Mouse (Mus musculus): ENCODE data around the gene Hao1. TPM values are rescaled to one million over a fixed set of nuclear protein-coding genes. Genes with fewer than 3 reads are reported as not detected.

The Hao1 gene
- polyA plus RNA-seq, 1 experiment from 2014 or later = 0.19 TPM

DNA sequence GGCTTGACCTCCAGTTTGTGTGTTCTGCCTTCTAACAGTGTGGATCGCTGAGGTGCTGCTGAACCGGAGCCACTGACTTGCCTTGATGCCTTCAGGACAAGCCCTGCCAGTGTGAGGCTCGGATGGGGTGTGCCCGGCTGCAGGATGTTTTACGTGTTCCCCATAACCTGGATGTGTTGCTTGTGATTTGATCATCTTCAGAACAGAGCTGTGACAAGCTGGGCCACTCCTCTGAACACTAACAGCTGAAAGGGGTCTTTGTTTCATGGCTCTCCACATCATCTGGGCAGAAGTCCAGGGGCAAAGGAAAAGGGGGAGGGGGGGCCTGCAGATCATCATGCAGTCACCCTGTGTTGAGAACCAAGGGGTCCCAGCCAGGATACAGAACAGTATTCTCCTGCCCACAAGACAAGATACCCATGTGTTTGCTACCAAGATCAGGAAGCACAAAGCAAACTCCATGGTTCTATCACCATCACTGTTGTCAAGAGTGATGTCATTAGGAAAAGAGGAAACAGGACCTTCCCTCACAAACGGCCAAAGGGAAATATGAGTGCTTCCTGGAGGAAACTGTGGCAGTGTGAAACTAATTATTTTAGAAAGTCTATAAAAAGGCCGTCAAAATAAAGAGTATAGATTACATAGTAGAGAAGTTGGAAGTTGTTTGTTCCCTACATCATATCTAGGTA, 25.9 kb downstream of the Hao1 start:
- Histone ChIP-seq H3K4me3 (no peak overlapping the region), H3K4me2 (peak overlapping the region; percentile 41), H3K27me3 (replicated peaks) (no peaks in the 10 kb centered on the region), H3K9me3 (replicated peaks) (no peaks in the 10 kb centered on the region), H3K4me1 (replicated peaks) (peaks cover 4% of the 10 kb centered on the region; the same call in 1 of the 2 replicates), H3K27ac (ENCODE audit: poor library complexity, severe bottlenecking) (peak overlapping the region; percentile 76), H3K36me3 (no peaks in the 10 kb centered on the region), H3K9ac (no peak overlapping the region)
- 42% methylated on average over 7 of the region's 7 CpGs for WGBS
- peak; percentile 78 for ATAC-seq (ENCODE audit: insufficient number of reproducible peaks, low FRiP score)

- WGBS = 60% methylated on average over 11 of the region's 11 CpGs
- peaks cover 4% of the 10 kb centered on the region; the same call in 1 of the 2 replicates for H3K4me1 ChIP-seq (replicated peaks)
- peak; percentile 74 for ATAC-seq (ENCODE audit: insufficient number of reproducible peaks, low FRiP score)
- H3K27ac ChIP-seq (ENCODE audit: poor library complexity, severe bottlenecking) = peak overlapping the region; percentile 76
- H3K9me3 ChIP-seq (replicated peaks) = no peaks in the 10 kb centered on the region
- H3K27me3 ChIP-seq (replicated peaks) = no peaks in the 10 kb centered on the region
- H3K36me3 ChIP-seq = no peaks in the 10 kb centered on the region
- no peak overlapping the region for H3K9ac ChIP-seq
- H3K4me3 ChIP-seq = no peak overlapping the region
- peak overlapping the region; percentile 41 for H3K4me2 ChIP-seq
Measured at GRCm38 (mm10) chr2:134527419-134528114, 26.6 kb downstream of the Hao1 start.

DNA sequence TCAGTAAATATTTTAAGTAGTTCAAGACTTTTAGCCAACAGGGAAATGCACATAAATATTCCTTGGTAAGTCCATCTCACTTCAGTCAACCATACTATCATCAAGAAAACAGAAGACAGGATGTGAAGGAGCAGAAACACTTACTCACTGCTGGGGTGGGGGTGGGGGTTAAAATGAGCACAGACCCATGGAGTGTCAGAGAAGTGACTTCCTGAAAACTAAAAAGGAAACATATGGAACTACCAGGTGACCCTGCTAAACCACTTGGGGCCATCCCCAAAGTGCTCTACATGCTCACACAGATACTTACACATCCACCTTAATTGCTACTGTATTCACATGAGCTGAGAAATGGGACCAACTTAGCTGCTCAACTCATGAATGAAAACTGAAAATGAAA, 36.1 kb downstream of the Hao1 start:
- peak; percentile 25; the same call in 1 of the 2 replicates for ATAC-seq (ENCODE audit: insufficient number of reproducible peaks, low FRiP score)
- no peaks in the 10 kb centered on the region for H3K4me1 ChIP-seq (replicated peaks)
- no peaks in the 10 kb centered on the region for H3K9me3 ChIP-seq (replicated peaks)

DNA sequence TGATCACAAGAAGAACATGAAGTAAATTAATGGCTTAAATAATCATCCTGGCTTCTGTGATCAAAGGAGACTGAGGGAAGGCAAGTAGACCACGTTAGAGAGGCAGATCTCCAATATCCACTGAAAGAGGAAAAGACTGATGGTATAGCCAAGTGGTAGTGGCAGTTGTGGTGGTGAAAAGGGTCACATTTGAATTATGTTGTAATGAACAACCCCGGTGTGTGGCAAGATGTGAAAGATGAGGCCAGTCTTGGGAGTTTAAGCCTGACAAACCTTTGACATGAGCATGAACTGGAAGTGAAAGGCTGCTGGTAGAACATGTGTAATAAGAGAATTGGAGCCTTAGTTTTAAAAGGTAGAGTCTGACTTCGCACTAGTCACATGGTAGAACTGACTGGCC, 54.4 kb downstream of the Hao1 start:
- Histone ChIP-seq H3K9ac (no peak overlapping the region), H3K4me3 (no peak overlapping the region), H3K9me3 (replicated peaks) (no peaks in the 10 kb centered on the region), H3K27ac (ENCODE audit: poor library complexity, severe bottlenecking) (no peak overlapping the region), H3K4me1 (replicated peaks) (no peaks in the 10 kb centered on the region), H3K4me2 (no peak overlapping the region), H3K36me3 (no peaks in the 10 kb centered on the region), H3K27me3 (replicated peaks) (0 out of 2 replicates have a peak, but pooled peaks cover 3% of the 10 kb centered on the region)
- WGBS = 85% methylated on average over 3 of the region's 3 CpGs
- no peak for ATAC-seq (ENCODE audit: insufficient number of reproducible peaks, low FRiP score)

More for the DNA sequence above, 36.1 kb downstream of the Hao1 start:
- Histone ChIP-seq H3K27ac (ENCODE audit: poor library complexity, severe bottlenecking) (no peak overlapping the region), H3K36me3 (no peaks in the 10 kb centered on the region), H3K4me2 (no peak overlapping the region), H3K4me3 (no peak overlapping the region), H3K9ac (no peak overlapping the region), H3K27me3 (replicated peaks) (no peaks in the 10 kb centered on the region)

- H3K27me3 ChIP-seq (replicated peaks) = 0 out of 2 replicates have a peak, but pooled peaks cover 3% of the 10 kb centered on the region
- H3K36me3 ChIP-seq = no peaks in the 10 kb centered on the region
- ATAC-seq (ENCODE audit: insufficient number of reproducible peaks, low FRiP score) = no peak
- no peak overlapping the region for H3K9ac ChIP-seq
- no peaks in the 10 kb centered on the region for H3K4me1 ChIP-seq (replicated peaks)
- H3K4me3 ChIP-seq = no peak overlapping the region
- no peaks in the 10 kb centered on the region for H3K9me3 ChIP-seq (replicated peaks)
- WGBS = 75% methylated on average over 7 of the region's 7 CpGs
- H3K27ac ChIP-seq (ENCODE audit: poor library complexity, severe bottlenecking) = no peak overlapping the region
- no peak overlapping the region for H3K4me2 ChIP-seq
Measured at GRCm38 (mm10) chr2:134498450-134498849, 55.7 kb downstream of the Hao1 start.

DNA sequence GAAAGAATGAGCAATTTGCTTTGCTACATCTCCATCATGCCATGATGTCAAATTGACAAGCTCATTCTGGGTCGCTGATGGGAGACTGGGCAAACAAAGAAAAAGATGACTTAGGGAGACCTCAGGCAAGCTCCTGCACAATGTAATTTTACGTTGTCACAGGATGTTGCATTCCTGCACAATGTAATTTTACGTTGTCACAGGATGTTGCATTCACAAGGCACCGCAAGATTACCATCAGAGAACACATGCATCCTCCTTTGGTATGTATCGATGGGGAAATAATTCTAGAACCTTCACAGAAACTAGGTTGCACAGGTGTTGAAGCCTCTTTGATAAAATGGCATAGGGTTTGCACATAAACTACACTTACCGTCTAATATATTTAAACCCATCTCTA, 65.5 kb downstream of the Hao1 start:
- H3K4me2 ChIP-seq = no peak overlapping the region
- H3K36me3 ChIP-seq = no peaks in the 10 kb centered on the region
- H3K4me1 ChIP-seq (replicated peaks) = no peaks in the 10 kb centered on the region
- no peak overlapping the region for H3K4me3 ChIP-seq
- ATAC-seq (ENCODE audit: insufficient number of reproducible peaks, low FRiP score) = no peak
- no peak overlapping the region for H3K9ac ChIP-seq
- 73% methylated on average over 6 of the region's 6 CpGs for WGBS
- H3K9me3 ChIP-seq (replicated peaks) = no peaks in the 10 kb centered on the region
- H3K27me3 ChIP-seq (replicated peaks) = no peaks in the 10 kb centered on the region
- H3K27ac ChIP-seq (ENCODE audit: poor library complexity, severe bottlenecking) = no peak overlapping the region

- 62% methylated on average over 11 of the region's 11 CpGs for WGBS
- ATAC-seq (ENCODE audit: insufficient number of reproducible peaks, low FRiP score) = no peak
- no peak overlapping the region for H3K4me2 ChIP-seq
- H3K4me1 ChIP-seq (replicated peaks) = no peaks in the 10 kb centered on the region
- no peaks in the 10 kb centered on the region for H3K36me3 ChIP-seq
- no peak overlapping the region for H3K27ac ChIP-seq (ENCODE audit: poor library complexity, severe bottlenecking)
- H3K4me3 ChIP-seq = no peak overlapping the region
- no peaks in the 10 kb centered on the region for H3K9me3 ChIP-seq (replicated peaks)
- H3K27me3 ChIP-seq (replicated peaks) = no peaks in the 10 kb centered on the region
- no peak overlapping the region for H3K9ac ChIP-seq
Measured at GRCm38 (mm10) chr2:134486055-134486834, 67.9 kb downstream of the Hao1 start.

- Histone ChIP-seq H3K27ac (ENCODE audit: poor library complexity, severe bottlenecking) (no peak overlapping the region), H3K9ac (no peak overlapping the region), H3K4me2 (no peak overlapping the region), H3K9me3 (replicated peaks) (no peaks in the 10 kb centered on the region), H3K36me3 (no peaks in the 10 kb centered on the region), H3K4me1 (replicated peaks) (no peaks in the 10 kb centered on the region), H3K27me3 (replicated peaks) (no peaks in the 10 kb centered on the region), H3K4me3 (no peak overlapping the region)
- ATAC-seq (ENCODE audit: insufficient number of reproducible peaks, low FRiP score) = no peak
- 33% methylated on average over 4 of the region's 4 CpGs for WGBS
Measured at GRCm38 (mm10) chr2:134482683-134483082, 71.5 kb downstream of the Hao1 start.

- Histone ChIP-seq H3K9me3 (replicated peaks) (no peaks in the 10 kb centered on the region), H3K4me3 (no peak overlapping the region), H3K36me3 (no peaks in the 10 kb centered on the region), H3K27me3 (replicated peaks) (no peaks in the 10 kb centered on the region), H3K4me1 (replicated peaks) (no peaks in the 10 kb centered on the region), H3K27ac (ENCODE audit: poor library complexity, severe bottlenecking) (no peak overlapping the region), H3K4me2 (no peak overlapping the region), H3K9ac (no peak overlapping the region)
- ATAC-seq (ENCODE audit: insufficient number of reproducible peaks, low FRiP score) = no peak
- WGBS = 14% methylated on average over 8 of the region's 8 CpGs
Measured at GRCm38 (mm10) chr2:134481759-134482158, 72.4 kb downstream of the Hao1 start.

DNA sequence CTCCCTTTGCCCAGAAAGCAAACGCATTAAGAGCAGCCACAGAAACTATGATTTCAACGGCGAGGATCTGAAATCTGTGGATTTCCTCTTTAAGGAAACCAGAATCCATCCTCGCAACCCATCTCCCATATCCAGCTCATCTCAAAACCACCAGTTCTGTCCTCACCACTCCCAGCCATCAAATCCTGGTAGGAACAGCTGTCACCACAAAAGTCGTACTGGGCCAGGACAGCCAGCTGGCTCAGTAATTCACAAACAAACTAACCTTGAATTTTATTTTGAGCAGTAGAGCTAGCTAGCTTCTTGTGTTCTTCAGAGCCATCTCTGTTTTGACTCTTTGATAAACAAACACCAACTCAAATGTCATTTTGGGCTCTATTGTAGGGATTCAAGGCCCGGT, 73.0 kb downstream of the Hao1 start:
- no peaks in the 10 kb centered on the region for H3K9me3 ChIP-seq (replicated peaks)
- no peak overlapping the region for H3K4me2 ChIP-seq
- no peak for ATAC-seq (ENCODE audit: insufficient number of reproducible peaks, low FRiP score)
- H3K27me3 ChIP-seq (replicated peaks) = no peaks in the 10 kb centered on the region
- no peak overlapping the region for H3K27ac ChIP-seq (ENCODE audit: poor library complexity, severe bottlenecking)
- no peaks in the 10 kb centered on the region for H3K4me1 ChIP-seq (replicated peaks)
- 86% methylated on average over 6 of the region's 6 CpGs for WGBS
- no peak overlapping the region for H3K9ac ChIP-seq
- H3K36me3 ChIP-seq = no peaks in the 10 kb centered on the region
- H3K4me3 ChIP-seq = no peak overlapping the region

DNA sequence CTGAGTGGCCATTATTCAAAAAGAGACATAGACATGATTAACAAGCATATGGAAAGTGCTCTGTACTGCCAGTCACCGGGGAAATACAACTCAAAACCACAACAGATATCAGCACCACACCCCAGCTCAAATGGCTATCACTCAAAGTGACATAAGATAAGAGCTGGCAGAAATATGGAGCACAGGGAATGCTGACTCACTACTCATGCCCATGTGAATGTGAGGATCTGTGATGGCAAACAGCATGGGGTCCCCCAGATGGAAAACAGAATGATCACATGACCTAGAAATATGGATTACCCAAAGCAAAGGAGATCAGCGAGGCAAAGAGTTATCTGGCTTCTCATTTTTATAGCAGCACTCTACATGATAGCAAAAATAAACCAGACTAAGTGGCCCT, 89.0 kb downstream of the Hao1 start:
- H3K4me1 ChIP-seq (replicated peaks) = no peaks in the 10 kb centered on the region
- H3K4me3 ChIP-seq = no peak overlapping the region
- H3K9me3 ChIP-seq (replicated peaks) = no peaks in the 10 kb centered on the region
- no peak overlapping the region for H3K4me2 ChIP-seq
- 43% methylated on average over 2 of the region's 2 CpGs for WGBS
- H3K9ac ChIP-seq = no peak overlapping the region
- no peaks in the 10 kb centered on the region for H3K27me3 ChIP-seq (replicated peaks)
- ATAC-seq (ENCODE audit: insufficient number of reproducible peaks, low FRiP score) = no peak
- no peaks in the 10 kb centered on the region for H3K36me3 ChIP-seq
- H3K27ac ChIP-seq (ENCODE audit: poor library complexity, severe bottlenecking) = no peak overlapping the region
